Mouse (Mus musculus) left cerebral cortex, adult 9 months (tissue): ENCODE measurements around the gene Il21r.
A peak's percentile ranks its signal among the peaks of the same experiment; 100 is the strongest.

Experiments
- DNase-seq, 2 experiments: peaks; one replicate each; pipeline ENCODE4 v3.0.0; 2022; ENCODE audit warnings: low spot score in 2 of 2

The Il21r gene

GRCm38 (mm10) chr7:125601821-125602448 is 1.3 kb upstream of the Il21r start:
- DNase-seq: no peak

GRCm38 (mm10) chr7:125604362-125605319 is 1.4 kb downstream of the Il21r start:
- no peak for DNase-seq

- DNase-seq: no peak
Measured at GRCm38 (mm10) chr7:125605725-125606139, 2.5 kb downstream of the Il21r start.

DNA sequence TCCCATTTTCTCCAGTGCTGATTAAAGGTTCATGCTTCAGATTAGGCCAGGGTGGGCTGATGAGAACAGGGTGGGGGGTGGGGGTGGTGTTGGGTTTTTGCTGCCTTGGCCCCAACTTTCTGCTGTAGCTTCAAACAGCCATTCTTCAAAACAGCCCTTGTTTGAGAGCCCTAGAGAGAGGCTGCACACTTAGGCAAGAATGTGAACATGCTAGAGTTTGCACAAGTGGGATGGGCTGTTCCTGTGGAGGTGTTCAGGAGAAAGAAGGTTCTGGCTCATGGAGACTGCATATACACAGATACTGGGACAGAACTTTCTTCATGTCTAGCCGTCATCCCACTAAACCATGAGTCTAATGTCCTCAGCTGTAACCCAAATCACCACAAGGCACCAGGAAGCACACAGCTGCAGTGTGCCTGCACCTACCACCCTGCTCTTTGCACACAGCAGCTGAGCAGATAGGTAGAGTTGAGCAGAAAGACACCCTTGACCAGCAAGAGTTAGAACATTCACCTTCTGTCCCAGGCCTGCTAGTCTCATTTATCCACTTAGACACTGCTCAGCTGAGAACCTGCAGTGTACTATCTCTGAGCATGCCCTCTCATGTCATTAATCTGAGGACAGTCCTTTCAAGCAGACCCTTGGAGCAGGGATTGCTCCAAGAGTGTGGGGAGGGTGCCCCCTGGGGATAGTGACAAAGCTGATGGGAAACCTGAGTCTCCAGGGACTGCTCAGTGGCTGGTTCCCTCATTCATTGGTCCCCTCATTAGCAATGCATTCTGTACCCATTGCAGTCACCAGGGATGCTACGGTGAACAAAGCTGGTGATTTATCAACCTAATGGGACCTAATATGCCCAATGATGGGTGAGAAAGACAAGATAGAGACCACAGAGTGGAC is 3.3 kb downstream of the Il21r start:
- no peak for DNase-seq

DNA sequence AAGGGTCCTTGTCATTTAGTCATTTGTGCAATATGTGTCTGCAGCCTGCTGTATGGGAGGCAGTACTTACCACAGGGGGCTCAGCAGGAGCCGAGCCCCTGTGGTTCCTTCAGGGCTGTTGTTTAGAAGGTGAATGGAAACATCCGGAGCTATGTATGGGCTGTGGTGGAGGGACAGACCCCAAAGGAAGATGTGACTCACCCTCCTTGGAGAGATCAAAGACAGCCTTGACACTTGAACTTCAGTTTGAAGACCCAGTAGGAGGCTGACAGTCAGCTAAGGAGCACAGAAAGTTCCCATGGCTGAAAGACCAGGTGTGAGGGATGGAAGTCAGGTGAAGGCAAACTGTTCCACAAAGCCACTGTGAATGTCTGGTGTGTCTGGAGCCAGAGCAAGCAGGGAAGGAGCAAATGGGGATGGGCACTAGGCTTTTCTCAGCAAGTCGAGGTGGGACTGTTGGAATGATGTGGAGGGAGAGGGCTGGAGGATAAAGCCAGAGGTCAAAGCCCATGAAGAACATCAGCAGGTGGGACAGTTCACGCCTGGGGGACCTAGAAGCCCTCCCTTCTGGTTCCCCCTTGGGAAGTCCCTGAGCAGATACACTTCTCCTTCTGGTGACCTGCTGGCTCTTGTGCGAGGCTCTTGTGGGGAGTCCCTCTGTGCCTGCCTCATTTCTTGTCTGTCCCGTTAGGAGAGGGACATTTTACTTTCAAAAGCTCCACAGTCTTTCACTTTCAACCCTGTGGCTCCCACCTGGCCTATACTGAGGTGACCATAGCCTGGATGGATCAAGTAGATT is 4.4 kb downstream of the Il21r start:
- DNase-seq: no peak

DNA sequence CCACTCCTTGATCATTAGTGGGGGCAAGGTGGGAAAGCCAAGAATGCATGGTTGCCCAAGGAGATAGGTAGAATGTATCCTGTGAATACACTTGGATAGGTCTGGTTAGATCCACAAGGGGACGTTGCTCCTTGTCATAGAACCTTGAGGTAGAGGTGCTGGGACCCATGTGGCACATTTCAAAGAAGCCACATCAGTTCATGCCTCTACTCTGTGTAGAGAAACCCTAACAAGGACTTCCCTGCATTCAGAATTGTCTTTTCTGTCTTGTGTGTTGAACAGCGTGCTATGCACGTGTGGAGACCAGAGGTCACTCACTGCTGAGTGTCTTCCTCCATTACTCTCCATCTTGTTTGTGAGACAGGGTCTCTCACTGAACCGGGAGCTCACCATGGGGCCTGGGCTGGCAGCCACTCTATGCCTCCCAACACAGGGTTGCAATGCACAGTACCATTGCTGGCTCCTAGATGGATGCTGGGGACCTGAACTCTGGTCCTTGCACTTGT is 5.0 kb downstream of the Il21r start:
- no peak for DNase-seq

DNA sequence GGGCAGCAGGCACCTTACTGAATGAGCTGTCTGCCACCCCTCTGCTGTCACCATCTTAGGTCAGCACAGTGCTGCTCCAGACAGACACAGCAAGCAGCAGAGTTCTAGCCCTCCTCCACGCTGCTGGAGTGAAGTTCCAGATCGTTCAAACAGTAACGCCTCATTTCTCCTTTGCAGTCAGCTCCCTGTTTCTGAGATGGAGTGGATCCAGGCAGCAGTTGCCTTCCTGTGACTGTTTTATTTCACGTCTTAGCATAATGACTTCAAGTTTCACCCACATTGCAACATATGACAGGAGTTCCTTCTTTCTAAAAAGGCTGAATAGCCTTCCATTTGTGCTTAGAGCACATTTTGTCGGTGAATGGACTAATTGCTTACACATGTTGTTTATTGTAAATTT is 10.3 kb downstream of the Il21r start:
- DNase-seq: no peak

- no peak for DNase-seq
Measured at GRCm38 (mm10) chr7:125615453-125615852, 12.2 kb downstream of the Il21r start.

GRCm38 (mm10) chr7:125618016-125618415 is 14.8 kb downstream of the Il21r start:
- DNase-seq: no peak

DNA sequence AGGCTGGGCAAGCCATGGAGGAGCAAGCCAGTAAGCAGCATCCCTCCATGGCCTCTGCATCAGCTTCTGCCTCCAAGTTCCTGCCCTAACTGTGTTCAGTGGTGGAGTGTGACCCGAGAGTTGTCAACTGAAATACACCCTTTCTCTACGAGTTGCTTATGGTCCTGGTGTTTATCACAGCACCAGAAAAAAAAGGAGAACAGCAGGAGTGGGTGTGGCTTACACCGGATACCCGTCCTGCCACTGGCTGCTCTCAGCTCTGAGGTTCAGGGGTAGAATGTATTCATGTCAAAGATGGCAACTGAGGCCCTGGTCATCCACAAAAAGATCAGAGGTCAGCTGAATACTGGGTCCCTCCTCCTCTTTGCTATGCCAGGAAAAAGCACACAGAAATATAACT is 16.8 kb downstream of the Il21r start:
- no peak for DNase-seq

GRCm38 (mm10) chr7:125622741-125623685 is 19.8 kb downstream of the Il21r start:
- no peak for DNase-seq

DNA sequence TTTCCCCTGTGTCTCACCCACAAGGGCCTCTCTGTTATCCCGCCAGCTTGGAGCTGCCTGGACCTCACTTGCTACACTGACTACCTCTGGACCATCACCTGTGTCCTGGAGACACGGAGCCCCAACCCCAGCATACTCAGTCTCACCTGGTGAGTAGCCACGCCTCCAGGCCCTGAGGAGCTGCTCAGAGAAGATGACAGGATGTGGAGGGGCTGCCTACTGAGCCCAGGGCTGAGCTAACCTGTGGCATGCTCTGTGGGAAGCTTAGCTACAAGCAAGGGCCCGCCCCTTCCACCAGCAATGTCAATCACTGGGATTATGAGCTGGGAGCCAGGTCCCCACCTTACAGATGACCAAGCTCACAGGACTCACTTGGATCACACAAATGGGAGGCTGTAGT is 22.0 kb downstream of the Il21r start:
- DNase-seq: no peak

DNA sequence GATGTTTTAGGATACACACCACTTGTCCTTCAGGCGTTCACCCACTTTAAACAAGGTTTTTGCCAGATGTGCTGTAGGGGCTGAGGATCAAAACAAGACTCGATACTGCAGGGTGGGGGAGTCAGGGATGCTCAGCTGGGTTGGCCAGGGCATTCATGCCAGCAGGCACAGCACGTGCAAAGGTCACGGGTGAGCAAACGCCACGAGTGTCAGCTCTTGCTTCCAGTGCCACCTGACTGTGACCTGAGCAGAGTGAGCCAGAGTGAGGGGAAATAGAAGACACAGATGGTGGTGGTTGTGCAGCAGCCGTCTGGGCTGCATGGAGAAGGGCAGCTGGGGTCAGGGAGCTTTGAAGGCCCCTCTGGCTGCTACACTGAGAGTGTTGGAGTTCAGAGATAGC is 22.6 kb downstream of the Il21r start:
- no peak for DNase-seq

- no peak for DNase-seq
Measured at GRCm38 (mm10) chr7:125630317-125630716, 27.1 kb downstream of the Il21r start.

- DNase-seq: no peak
Measured at GRCm38 (mm10) chr7:125630989-125631388, 27.8 kb downstream of the Il21r start.

DNA sequence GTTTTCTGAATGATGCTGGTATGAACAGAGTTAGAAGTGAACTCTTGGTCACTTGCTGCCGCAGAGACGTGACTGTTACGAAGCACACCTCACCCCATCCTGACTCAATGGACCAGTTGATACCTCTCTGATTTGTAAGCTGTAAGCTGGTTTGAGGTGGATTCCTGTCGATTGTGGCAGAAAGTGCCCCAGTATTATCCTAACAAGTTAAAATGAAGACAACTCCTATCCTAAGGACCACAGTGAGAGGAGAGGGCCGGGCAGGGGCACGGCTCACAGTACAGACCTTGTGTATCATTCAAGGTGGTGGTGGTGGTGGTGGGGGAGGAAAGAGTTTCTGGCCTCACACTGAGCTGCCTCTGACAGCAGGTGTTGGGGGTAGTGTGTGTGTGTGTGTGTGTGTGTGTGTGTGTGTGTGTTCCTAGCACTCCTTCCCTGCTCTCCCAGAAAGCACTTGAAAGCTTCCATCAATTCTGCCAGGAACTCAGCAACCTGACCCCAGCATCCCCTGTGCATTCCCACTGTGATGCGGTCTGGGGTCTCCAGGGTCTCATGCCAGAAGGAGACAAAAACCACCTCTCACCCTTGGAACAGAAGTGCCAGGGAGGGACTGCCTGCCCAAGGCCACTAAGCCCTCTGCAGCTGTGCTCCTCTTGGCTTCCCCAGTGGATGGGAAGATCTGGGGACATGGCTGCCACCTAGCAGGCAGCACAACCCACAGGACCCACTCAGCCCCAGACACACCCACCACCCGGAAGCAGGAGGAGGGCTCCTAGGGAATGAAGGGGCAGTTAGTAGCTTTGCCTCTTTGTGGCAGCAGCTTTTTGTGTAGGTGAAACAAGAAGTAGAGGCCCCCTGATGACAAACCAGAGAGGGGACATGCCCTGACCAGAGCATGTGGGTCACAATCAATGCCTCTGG is 34.3 kb downstream of the Il21r start:
- DNase-seq: no peak

DNA sequence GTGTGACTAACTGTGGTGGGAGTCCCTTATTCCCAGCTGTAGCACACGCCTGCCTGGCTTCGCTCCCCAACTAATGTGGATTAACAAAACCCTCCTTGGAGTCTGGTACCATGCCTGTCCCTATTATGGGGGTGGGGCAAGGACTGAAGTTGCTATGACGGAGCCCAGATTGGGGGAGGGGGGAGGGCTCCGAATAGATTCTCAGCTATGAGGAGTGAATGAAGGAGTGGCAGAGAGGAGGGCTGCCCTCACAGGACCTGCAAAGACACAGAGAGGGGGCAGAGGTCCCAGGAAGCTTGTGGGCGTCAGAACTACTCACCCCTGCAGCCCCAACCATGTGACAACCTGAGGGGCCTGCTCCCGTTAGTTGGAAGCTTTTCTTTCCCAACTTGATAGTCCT is 35.1 kb downstream of the Il21r start:
- no peak for DNase-seq

DNA sequence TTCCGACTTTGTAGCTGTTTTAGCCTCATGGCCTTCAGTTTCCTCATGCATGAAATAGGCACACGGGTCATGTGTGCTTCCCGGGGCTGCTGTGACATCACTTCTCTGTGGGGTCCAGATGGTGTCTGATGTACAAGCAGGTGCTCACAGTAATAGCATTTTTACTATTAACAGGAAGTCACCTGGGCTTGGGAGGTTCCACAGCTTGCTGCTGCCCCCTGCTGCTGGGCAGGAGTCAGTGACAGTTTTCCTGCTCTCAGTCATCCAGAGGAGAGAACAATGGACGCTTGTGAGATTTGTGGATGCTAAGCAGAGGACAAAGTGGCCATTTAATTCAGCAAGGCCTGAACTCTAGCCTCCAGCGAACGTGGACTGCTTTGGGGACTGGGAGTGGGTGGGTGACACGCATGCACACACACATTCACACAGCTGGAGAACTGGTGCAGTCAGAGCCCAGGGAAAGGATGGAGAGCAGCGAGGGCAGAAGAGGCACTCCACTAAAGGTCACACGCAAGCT is 35.7 kb downstream of the Il21r start:
- DNase-seq: peak; percentile 35 to 65

- DNase-seq: no peak
Measured at GRCm38 (mm10) chr7:125643880-125644279, 40.7 kb downstream of the Il21r start.
